In genomic region chr7:27384731-27385130, GRCm38 (mm10) we compare ENCODE assay signal across 9 mouse cellular contexts. TPM values are rescaled to one million over a fixed set of nuclear protein-coding genes. Genes with fewer than 3 reads are reported as not detected.
DNase-seq lines count a peak whose midpoint lies in the region; ATAC-seq and TF ChIP-seq lines count a peak whose summit lies in the region.
"Had no signal": no experiment of that assay in that cellular context is flagged by ENCODE, and none has a peak within 500 bp of the region (broad histone marks: within the 10 kb centered on the region; RNA-seq: fewer than 3 reads in every experiment).

No protein-coding gene starts in this region.

- DNase-seq in cerebellum, adult 2 months: peak in 1 of 2 experiments; percentile 58
- no peak for DNase-seq in cerebellum, adult 11 months
- peak; percentile 72 for DNase-seq in right cerebral cortex, postnatal 4 days
- DNase-seq in right cerebral cortex, postnatal 10 days (ENCODE audit: low spot score in 2 of 2): no peak
- peak; percentile 86 to 87 for DNase-seq in kidney, postnatal 4 days
- peak; percentile 59 for DNase-seq in thymus, postnatal 25 days

- 26% methylated on average over 4 of the region's 4 CpGs for WGBS in cerebellum, adult 2 months

- peak; percentile 49; the same call in 1 of the 2 replicates for TF ChIP-seq CTCF in cerebellum, adult 2 months (IDR thresholded peaks at IDR 0.05; ENCODE audit: borderline replicate concordance, insufficient read depth, low read depth, low read length)
- 0 out of 2 replicates have a peak, but pooled peaks have one; percentile 35 for TF ChIP-seq CTCF in embryonic fibroblast, embryonic 13.5 days (IDR thresholded peaks at IDR 0.05; ENCODE audit: borderline replicate concordance, insufficient read depth, low read length)

- TF ChIP-seq POLR2A in cerebellum, adult 2 months (IDR thresholded peaks at IDR 0.05; ENCODE audit: borderline replicate concordance, insufficient read depth, low read length): no peak
- TF ChIP-seq POLR2A in embryonic fibroblast, embryonic 13.5 days (IDR thresholded peaks at IDR 0.05; ENCODE audit: low read depth, low read length): no peak

- H3K4me1 ChIP-seq in cerebellum, adult 2 months (ENCODE audit: control insufficient read depth, insufficient read depth, low read length): peaks cover 25% of the 10 kb centered on the region
- no peaks in the 10 kb centered on the region for H3K4me1 ChIP-seq in embryonic fibroblast, embryonic 13.5 days (ENCODE audit: control insufficient read depth, insufficient read depth, low read length)

- H3K4me3 ChIP-seq in cerebellum, adult 2 months (replicated peaks; ENCODE audit: insufficient read depth, low read depth, low read length): no peak overlapping the region
- no peak overlapping the region for H3K4me3 ChIP-seq in embryonic fibroblast, embryonic 13.5 days (ENCODE audit: insufficient read depth, low read length)

- H3K27ac ChIP-seq in cerebellum, adult 2 months (ENCODE audit: insufficient read depth, low read length): peak overlapping the region; percentile 69
- H3K27ac ChIP-seq in embryonic fibroblast, embryonic 13.5 days (ENCODE audit: insufficient read depth, low read length): no peak overlapping the region

- H3K27me3 ChIP-seq in cerebellum, adult 2 months (ENCODE audit: control insufficient read depth, insufficient read depth, low read length): no peaks in the 10 kb centered on the region

- ATAC-seq in megakaryocyte-erythroid progenitor cell, adult 5-6 weeks (replicated peaks; ENCODE audit: low FRiP score, low TSS enrichment, poor library complexity, severe bottlenecking): peak; percentile 77

RNA-seq across cellular contexts. Expression of gene Gm20479, which starts 27.5 kb away (rescaled TPM):
- polyA plus RNA-seq in cerebellum, adult 2 months (2012; rRNA removed): 0.38 TPM in 1 of 2 replicates, not detected in the other
- polyA plus RNA-seq in embryonic fibroblast, embryonic 13.5 days (2011; ENCODE audit: insufficient read length, low read depth, missing spikeins): 6.2 TPM in 1 of 2 replicates, not detected in the other
- total RNA-seq in megakaryocyte-erythroid progenitor cell, adult 5-6 weeks (2014; fragmentation: Nextera tagmentation): not detected in 2 replicates
- not detected in 2 replicates for total RNA-seq in megakaryocyte-erythroid progenitor cell, adult 5-6 weeks (2017)
- total RNA-seq: left cerebral cortex, adult 18-20 months had no signal

RNA-seq across cellular contexts. Expression of gene Shkbp1, which starts 28.9 kb away (rescaled TPM):
- polyA plus RNA-seq in cerebellum, adult 2 months (2012; rRNA removed): 41.6 and 43.7 TPM in 2 replicates
- polyA plus RNA-seq in embryonic fibroblast, embryonic 13.5 days (2011; ENCODE audit: insufficient read length, low read depth, missing spikeins): 35.9 and 41.2 TPM in 2 replicates
- 39.2 and 72.7 TPM in 2 replicates for total RNA-seq in megakaryocyte-erythroid progenitor cell, adult 5-6 weeks (2014; fragmentation: Nextera tagmentation)
- total RNA-seq in megakaryocyte-erythroid progenitor cell, adult 5-6 weeks (2017): 20.6 and 35.1 TPM in 2 replicates

RNA-seq across cellular contexts. Expression of gene Ltbp4, which starts 47.2 kb away (rescaled TPM):
- 26.9 and 28.2 TPM in 2 replicates for polyA plus RNA-seq in cerebellum, adult 2 months (2012; rRNA removed)
- 46.5 and 50.6 TPM in 2 replicates for polyA plus RNA-seq in embryonic fibroblast, embryonic 13.5 days (2011; ENCODE audit: insufficient read length, low read depth, missing spikeins)
- total RNA-seq in megakaryocyte-erythroid progenitor cell, adult 5-6 weeks (2014; fragmentation: Nextera tagmentation): 0.39 TPM in 1 of 2 replicates, not detected in the other
- 0.05 and 1.4 TPM in 2 replicates for total RNA-seq in megakaryocyte-erythroid progenitor cell, adult 5-6 weeks (2017)

Comparison
In these comparisons a context has a peak if more than half of its experiments do, and no peak if none do; other contexts are left out.
1. DNase-seq: peak in right cerebral cortex, postnatal 4 days (single experiment), kidney, postnatal 4 days (2 of 2) and thymus, postnatal 25 days (single experiment); none in cerebellum, adult 11 months (single experiment) and right cerebral cortex, postnatal 10 days (0 of 2).